Mouse (Mus musculus) stomach, embryonic 15.5 days (tissue): ENCODE data around the gene Gm13871. TPM values are rescaled to one million over a fixed set of nuclear protein-coding genes. Genes with fewer than 3 reads are reported as not detected.
"Not testable (repeated sequence)": the region's sequence is repeated elsewhere in the genome, so short reads cannot be mapped to it uniquely, and the experiment has no call there.

ENCODE experiments used
- ATAC-seq: fragments of 200-750 bp; cut with Nextera tagmentation; 2 replicates; pipeline ENCODE4 v1.8.0; 2017; ENCODE audit warnings: low read depth, moderate number of reproducible peaks, moderate TSS enrichment; ENCODE audit not compliant: insufficient read depth, low FRiP score
- H3K27ac ChIP-seq: fragments of 300-500 bp; sonication (generic); 2 replicates; pipeline ENCODE4 v1.5.1; 2015; ENCODE audit warnings: mild to moderate bottlenecking, inconsistent platforms
- H3K27me3 ChIP-seq: fragments of 300-500 bp; sonication (generic); replicated peaks from 2 replicates; pipeline ENCODE4 v1.6.1; 2015; ENCODE audit warnings: inconsistent platforms
- H3K36me3 ChIP-seq: fragments of 300-500 bp; sonication (generic); 2 replicates; pipeline ENCODE4 v1.6.1; 2015; ENCODE audit warnings: inconsistent platforms
- H3K4me1 ChIP-seq: fragments of 300-500 bp; sonication (generic); 2 replicates; pipeline ENCODE4 v1.6.1; 2015; ENCODE audit warnings: inconsistent platforms
- H3K4me2 ChIP-seq: fragments of 300-500 bp; sonication (generic); 2 replicates; pipeline ENCODE4 v1.6.1; 2015; ENCODE audit warnings: mild to moderate bottlenecking, inconsistent platforms
- H3K4me3 ChIP-seq: fragments of 300-500 bp; sonication (generic); replicated peaks from 2 replicates; pipeline ENCODE4 v1.5.1; 2015; ENCODE audit warnings: inconsistent platforms
- H3K9ac ChIP-seq: fragments of 300-500 bp; sonication (generic); 2 replicates; pipeline ENCODE4 v1.6.1; 2015; ENCODE audit warnings: inconsistent platforms
- H3K9me3 ChIP-seq: fragments of 300-500 bp; sonication (generic); 2 replicates; pipeline ENCODE4 v1.6.1; 2016; ENCODE audit warnings: inconsistent platforms
- WGBS: fragments of 180-500 bp; shearing (Covaris S2); methylation state at CpG from one replicate; pipeline ENCODE4 v1.1.7; 2015; 5-methylcytosine and 5-hydroxymethylcytosine counted together
- polyA plus RNA-seq: library from polyadenylated mRNA; unstranded; fragments of >200 nt; fragmentation: Nextera tagmentation; extraction: Ambion mirVana; gene quantifications from 2 replicates; pipeline ENCODE4 v1.2.1, GENCODE M21; 2015

Gene Gm13871
- not detected in 2 replicates for polyA plus RNA-seq

GRCm38 (mm10) chr4:73905853-73906252 is at the start of gene Gm13871:
Gene Gm13871 (minus strand): TSS chr4:73905953.
- H3K27me3 ChIP-seq, ATAC-seq, H3K9ac ChIP-seq, H3K36me3 ChIP-seq, H3K27ac ChIP-seq, H3K4me2 ChIP-seq, H3K4me3 ChIP-seq, H3K4me1 ChIP-seq, H3K9me3 ChIP-seq: not testable (repeated sequence)
- WGBS: no CpG with 5 or more reads among the region's 4 CpGs

DNA sequence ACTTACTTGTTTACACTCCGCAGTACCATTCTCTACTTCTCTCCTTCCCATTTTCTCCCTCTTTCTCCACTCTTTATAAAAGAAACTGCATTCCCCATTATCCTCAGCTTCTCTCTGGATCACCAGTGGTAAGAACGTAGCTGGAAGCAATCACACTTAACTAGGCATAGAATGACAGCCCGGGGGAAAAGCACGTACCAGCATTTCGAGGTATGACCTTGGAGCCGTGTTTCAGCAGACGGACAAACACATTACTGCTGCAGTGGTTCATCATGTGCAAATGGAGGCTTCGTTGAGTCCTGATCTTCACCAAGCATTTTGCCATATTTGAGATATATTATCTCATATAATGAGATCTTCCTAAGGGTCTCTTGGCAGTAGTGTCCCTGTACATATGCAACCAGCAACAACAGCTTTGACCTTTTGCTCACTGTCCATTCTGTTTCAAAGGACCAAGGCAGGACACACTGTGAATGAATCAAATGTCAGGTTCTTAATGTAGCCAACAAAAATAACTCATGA is 44.7 kb upstream of the Gm13871 start, which contains the start of gene 2310002L09Rik:
Gene 2310002L09Rik, minus strand, starts transcription at position 472 of the 522 bp plus-strand sequence.
- Histone ChIP-seq H3K27me3 (no peaks in the 10 kb centered on the region), H3K27ac (no peak within 1 kb of the TSS), H3K4me1 (no peaks in the 10 kb centered on the region), H3K4me2 (no peak within 1 kb of the TSS), H3K9ac (no peak within 1 kb of the TSS), H3K36me3 (no peaks in the 10 kb centered on the region), H3K9me3 (no peaks in the 10 kb centered on the region), H3K4me3 (no peak within 1 kb of the TSS)
- WGBS: 74% methylated on average over 8 of the region's 8 CpGs
- no peak for ATAC-seq

DNA sequence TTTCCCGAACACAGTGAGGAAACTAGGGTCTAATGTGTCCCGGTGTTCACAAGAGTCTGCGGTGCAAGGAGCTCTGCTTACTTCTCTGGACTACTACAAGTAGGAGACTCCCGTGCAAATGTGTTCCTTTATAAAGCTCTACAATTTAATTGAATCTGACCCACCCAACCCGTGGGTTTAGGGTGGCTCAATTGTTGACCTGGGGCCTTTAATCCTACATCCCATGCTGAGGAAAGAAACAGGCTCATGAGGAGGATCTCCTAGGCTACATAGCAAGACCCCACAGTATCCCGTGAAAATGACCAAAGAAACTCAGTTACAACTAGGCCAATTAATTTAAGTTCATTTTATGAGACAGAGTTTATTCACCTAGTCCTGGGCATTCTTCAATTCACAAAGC is 14.9 kb upstream of the Gm13871 start, which contains the start of gene Gm11756:
Gene Gm11756, minus strand, starts transcription at position 101 of the 400 bp plus-strand sequence.
- 84% methylated on average over 6 of the region's 6 CpGs for WGBS

GRCm38 (mm10) chr4:73891012-73891411 is 14.7 kb downstream of the Gm13871 start, which contains the start of gene Gm11757:
Gene Gm11757 (minus strand): TSS chr4:73891112.
- H3K4me3 ChIP-seq, H3K27me3 ChIP-seq, H3K9me3 ChIP-seq, H3K36me3 ChIP-seq, H3K9ac ChIP-seq, H3K4me2 ChIP-seq, H3K27ac ChIP-seq, ATAC-seq, H3K4me1 ChIP-seq: not testable (repeated sequence)
- no CpG with 5 or more reads among the region's 4 CpGs for WGBS

More for the DNA sequence above, 14.9 kb upstream of the Gm13871 start, which contains the start of gene Gm11756:
- not testable (repeated sequence) for H3K36me3 ChIP-seq, H3K4me3 ChIP-seq, H3K27ac ChIP-seq, H3K9me3 ChIP-seq, H3K27me3 ChIP-seq, H3K4me1 ChIP-seq, H3K9ac ChIP-seq, ATAC-seq, H3K4me2 ChIP-seq

- H3K4me2 ChIP-seq, H3K27ac ChIP-seq, H3K9me3 ChIP-seq, ATAC-seq, H3K9ac ChIP-seq, H3K27me3 ChIP-seq, H3K36me3 ChIP-seq, H3K4me3 ChIP-seq, H3K4me1 ChIP-seq: not testable (repeated sequence)
- WGBS: no CpG with 5 or more reads among the region's 4 CpGs
Observed at GRCm38 (mm10) chr4:73876166-73876565, 29.6 kb downstream of the Gm13871 start, which contains the start of gene Gm11758. Gene Gm11758 (minus strand): TSS chr4:73876266.

Other genes starting within 250 kb of the Gm13871 start
- not detected in 2 replicates for gene Gm11239, start 237.6 kb downstream of the Gm13871 start, polyA plus RNA-seq
- not detected in 2 replicates for gene Gm428, start 222.4 kb downstream of the Gm13871 start, polyA plus RNA-seq
- 7.7 and 8.4 TPM in 2 replicates for gene Rasef, start 115.0 kb downstream of the Gm13871 start, polyA plus RNA-seq
- gene Gm11758, start 29.7 kb downstream of the Gm13871 start, polyA plus RNA-seq: not detected in 2 replicates
- not detected in 2 replicates for gene Gm11757, start 14.8 kb downstream of the Gm13871 start, polyA plus RNA-seq
- gene Gm11756, start 14.8 kb upstream of the Gm13871 start, polyA plus RNA-seq: not detected in 2 replicates
- 0.14 and 0.43 TPM in 2 replicates for gene 2310002L09Rik, start 44.9 kb upstream of the Gm13871 start, polyA plus RNA-seq
- 0.50 and 0.59 TPM in 2 replicates for gene Frmd3, start 107.5 kb upstream of the Gm13871 start, polyA plus RNA-seq